Mouse (Mus musculus): Measurements from ENCODE around the gene Has3.

Gene Has3

DNA sequence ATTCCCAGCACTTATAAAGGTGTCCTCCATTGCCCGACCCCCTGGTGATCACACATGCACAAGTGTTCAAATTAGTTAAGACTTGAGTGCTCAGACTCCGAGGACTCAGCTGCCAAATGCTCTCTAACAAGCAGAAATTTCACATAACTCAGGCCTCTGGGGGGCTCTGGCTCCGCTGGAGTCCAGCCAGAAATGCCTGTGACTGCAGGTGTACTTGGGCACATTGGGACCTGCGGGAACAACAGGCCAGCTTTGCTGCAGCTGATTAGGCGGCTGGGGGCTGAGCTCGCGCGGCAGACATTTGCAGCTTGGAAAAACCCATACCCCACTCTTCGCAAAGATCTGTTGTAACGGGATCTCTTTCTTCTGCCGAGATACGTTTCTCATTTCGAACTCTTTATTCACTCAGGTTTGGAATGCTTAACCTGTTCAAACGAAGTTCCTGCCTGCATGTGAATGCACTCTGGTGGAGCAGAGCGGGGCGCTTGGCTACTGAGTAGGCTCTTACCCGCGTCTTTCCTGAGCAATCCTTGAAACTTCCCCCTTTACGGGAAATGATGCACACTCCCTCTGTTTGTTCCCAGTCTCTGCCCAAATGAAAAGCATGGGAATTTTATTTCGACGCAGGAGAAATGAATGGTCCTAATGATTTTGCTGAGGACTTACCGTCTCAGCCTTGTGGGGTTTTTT lies 62.5 kb downstream of the Has3 start:
- DNase-seq = no peak

DNA sequence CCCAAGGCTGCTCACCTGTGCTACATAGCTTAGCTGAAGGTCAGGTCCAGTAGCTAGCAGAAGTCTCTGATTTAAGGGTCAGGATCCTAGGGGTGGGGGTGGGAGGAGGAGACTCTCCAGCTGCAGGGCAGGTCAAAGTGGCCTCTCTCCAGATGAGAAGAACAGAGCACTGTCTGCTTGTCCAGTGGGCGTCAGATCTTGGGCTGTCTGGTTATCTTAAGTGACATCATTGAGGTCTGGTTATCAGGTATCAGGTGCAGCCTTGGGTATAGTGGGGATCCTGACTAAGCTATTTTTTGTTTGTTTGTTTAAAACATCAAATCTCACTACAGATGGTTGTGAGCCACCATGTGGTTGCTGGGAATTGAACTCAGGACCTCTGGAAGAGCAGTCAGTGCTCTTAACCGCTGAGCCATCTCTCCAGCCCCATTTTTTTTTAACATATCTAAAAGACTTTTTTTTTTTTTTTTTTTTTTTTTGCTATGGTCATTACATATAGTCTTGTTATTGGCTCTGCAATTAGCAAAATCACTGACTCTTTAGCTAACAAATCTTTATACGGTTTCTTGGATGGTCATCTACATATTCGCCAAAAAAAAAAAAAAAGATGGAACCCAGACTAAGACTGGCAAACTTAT lies 63.6 kb downstream of the Has3 start:
- DNase-seq = no peak
